Mouse (Mus musculus): ENCODE results near the gene Poc1b. TPM values are rescaled to one million over a fixed set of nuclear protein-coding genes. Genes with fewer than 3 reads are reported as not detected.

Gene Poc1b
- polyA plus RNA-seq (2015; fragmentation: Nextera tagmentation; extraction: Ambion mirVana): 7.7 and 9.0 TPM in 2 replicates

GRCm38 (mm10) chr10:99106703-99107631, at the start of gene Poc1b:
TSS of gene Poc1b (plus strand) at chr10:99107036.

GRCm38 (mm10) chr10:99107964-99108363, 1.1 kb downstream of the Poc1b start, which contains the start of gene Galnt4:
TSS of gene Galnt4 (plus strand) at chr10:99108159.

GRCm38 (mm10) chr10:99126225-99126624, 19.4 kb downstream of the Poc1b start, which contains the start of gene Phxr2:
TSS of gene Phxr2 (minus strand) at chr10:99126325.

Other genes starting within 250 kb of the Poc1b start
- gene Atp2b1, start 192.6 kb upstream of the Poc1b start, polyA plus RNA-seq (2015; fragmentation: Nextera tagmentation; extraction: Ambion mirVana): 425 and 431 TPM in 2 replicates
- gene Galnt4, start 1.1 kb downstream of the Poc1b start, polyA plus RNA-seq (2015; fragmentation: Nextera tagmentation; extraction: Ambion mirVana): 2.7 and 2.9 TPM in 2 replicates
- not detected in 2 replicates for gene Phxr2, start 19.3 kb downstream of the Poc1b start, polyA plus RNA-seq (2015; fragmentation: Nextera tagmentation; extraction: Ambion mirVana)
- 27.8 and 28.1 TPM in 2 replicates for gene Dusp6, start 156.2 kb downstream of the Poc1b start, polyA plus RNA-seq (2015; fragmentation: Nextera tagmentation; extraction: Ambion mirVana)